Mouse (Mus musculus) liver, postnatal 0 days (tissue): ENCODE results near the gene Ankrd55. TPM values are rescaled to one million over a fixed set of nuclear protein-coding genes. Genes with fewer than 3 reads are reported as not detected.

Experiments used
- ATAC-seq: fragments of 200-750 bp; cut with Nextera tagmentation; 2 replicates; pipeline ENCODE4 v1.8.0; 2017; ENCODE audit warnings: mild to moderate bottlenecking, moderate library complexity
- DNase-seq: peaks from one replicate; pipeline ENCODE4 v3.0.0-alpha.2; 2016
- H3K27ac ChIP-seq: fragments of 300-500 bp; sonication (generic); 2 replicates; pipeline ENCODE4 v1.5.1; 2014; ENCODE audit warnings: antibody characterized with exemption, moderate library complexity, mild to moderate bottlenecking, low read depth
- H3K27me3 ChIP-seq: fragments of 300-500 bp; sonication (generic); 2 replicates; pipeline ENCODE4 v1.6.1; 2014; ENCODE audit warnings: low read length, control low read depth, mixed read lengths; ENCODE audit not compliant: insufficient read depth
- H3K36me3 ChIP-seq: fragments of 300-500 bp; sonication (generic); replicated peaks from 2 replicates; pipeline ENCODE4 v1.6.1; 2014; ENCODE audit warnings: mild to moderate bottlenecking, control low read depth, low read length, moderate library complexity, mixed read lengths; ENCODE audit not compliant: insufficient read depth
- H3K4me1 ChIP-seq: fragments of 300-500 bp; sonication (generic); 2 replicates; pipeline ENCODE4 v1.6.1; 2014; ENCODE audit warnings: antibody characterized with exemption, mild to moderate bottlenecking, control low read depth; ENCODE audit not compliant: insufficient read depth
- H3K4me2 ChIP-seq: fragments of 300-500 bp; sonication (generic); 2 replicates; pipeline ENCODE4 v1.6.1; 2014; ENCODE audit warnings: low read depth, mild to moderate bottlenecking, low read length, moderate library complexity, mixed read lengths
- H3K4me3 ChIP-seq: fragments of 300-500 bp; sonication (generic); 2 replicates; pipeline ENCODE4 v1.5.1; 2014; ENCODE audit warnings: low read depth, low read length
- H3K9ac ChIP-seq: fragments of 300-500 bp; sonication (generic); replicated peaks from 2 replicates; pipeline ENCODE4 v1.6.1; 2014; ENCODE audit warnings: mild to moderate bottlenecking, moderate library complexity
- H3K9me3 ChIP-seq: fragments of 300-500 bp; sonication (generic); 2 replicates; pipeline ENCODE4 v1.6.1; 2016; ENCODE audit warnings: mild to moderate bottlenecking, control low read depth, low read length, mixed read lengths
- CTCF ChIP-seq: sonication (generic); IDR thresholded peaks from 2 replicates; pipeline ENCODE4 v1.5.1; 2016; ENCODE audit warnings: antibody characterized with exemption, low read depth
- EP300 ChIP-seq: IDR thresholded peaks from 2 replicates; pipeline ENCODE4 v1.6.1; 2016; ENCODE audit warnings: antibody characterized with exemption, low read depth, mild to moderate bottlenecking
- WGBS: fragments of 180-500 bp; shearing (Covaris S2); extraction: QIAGEN DNeasy Blood & Tissue Kit; methylation state at CpG from one replicate; pipeline ENCODE4 v1.1.7; 2014; ENCODE audit not compliant: insufficient replicate concordance; 5-methylcytosine and 5-hydroxymethylcytosine counted together
- polyA plus RNA-seq: library from polyadenylated mRNA; unstranded; fragments of >200 nt; fragmentation: Nextera tagmentation; extraction: Ambion mirVana; gene quantifications from 2 replicates; pipeline ENCODE4 v1.2.1, GENCODE M21; 2015

The Ankrd55 gene
- polyA plus RNA-seq, 1 experiment from 2014 or later: 1.3 TPM

DNA sequence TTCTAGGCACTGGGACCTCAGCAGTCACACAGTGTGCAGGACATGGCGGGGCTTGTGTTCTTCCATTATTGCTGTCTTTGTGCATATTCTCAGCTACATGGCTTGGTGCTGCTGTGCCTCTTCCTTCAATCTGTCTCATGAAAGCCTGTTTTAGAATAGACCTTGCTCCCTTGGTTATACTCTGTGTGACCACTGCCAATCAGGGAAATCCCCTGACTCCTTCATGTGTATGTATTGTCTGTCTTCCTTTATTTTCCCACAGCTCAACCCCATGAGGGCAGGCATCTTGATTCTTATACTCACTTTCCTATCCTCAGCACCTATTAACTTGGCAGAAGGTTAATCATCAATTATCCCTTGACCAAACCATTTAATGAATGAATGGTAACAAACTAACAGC is 60.0 kb downstream of the Ankrd55 start:
- Histone ChIP-seq H3K27ac (no peak overlapping the region), H3K4me2 (no peak overlapping the region), H3K9ac (no peak overlapping the region), H3K4me1 (no peaks in the 10 kb centered on the region), H3K36me3 (no peaks in the 10 kb centered on the region), H3K4me3 (no peak overlapping the region), H3K27me3 (no peaks in the 10 kb centered on the region), H3K9me3 (no peaks in the 10 kb centered on the region)
- TF ChIP-seq CTCF (no peak), EP300 (no peak)
- ATAC-seq (no peak), DNase-seq (no peak)
- 88% methylated on average over 1 of the region's 1 CpGs for WGBS

DNA sequence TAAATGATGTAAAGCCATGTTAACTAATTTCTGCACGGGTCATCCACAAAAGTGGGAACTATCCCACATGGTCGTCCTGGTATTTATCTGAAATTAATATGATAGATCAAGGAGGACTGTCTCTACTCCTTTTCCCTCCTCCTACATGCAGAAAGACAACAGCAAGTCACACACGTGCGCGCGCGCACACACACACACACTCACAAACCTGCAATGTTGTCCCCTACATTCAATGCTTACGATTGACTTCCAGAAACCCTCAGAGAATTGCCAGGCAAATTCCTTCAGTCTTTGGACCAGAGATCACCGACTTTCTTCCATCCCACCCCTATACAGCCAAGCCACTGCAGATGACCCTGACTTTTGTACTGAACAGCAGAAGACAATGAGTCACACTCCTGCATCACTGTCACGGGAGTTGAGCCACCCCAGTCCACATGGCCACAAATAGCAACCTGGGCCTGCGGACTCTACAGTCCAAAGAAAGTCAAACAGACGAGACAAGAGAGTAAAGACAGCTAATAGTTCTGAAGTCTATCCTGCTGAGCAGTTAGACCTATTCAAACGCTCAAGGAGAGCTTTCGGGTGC is 60.7 kb downstream of the Ankrd55 start:
- ATAC-seq (no peak), DNase-seq (no peak)
- no peak overlapping the region for H3K27ac ChIP-seq
- no peak overlapping the region for H3K4me2 ChIP-seq
- no peaks in the 10 kb centered on the region for H3K9me3 ChIP-seq
- H3K4me3 ChIP-seq: no peak overlapping the region
- no peaks in the 10 kb centered on the region for H3K4me1 ChIP-seq
- no peak overlapping the region for H3K9ac ChIP-seq
- no peaks in the 10 kb centered on the region for H3K27me3 ChIP-seq
- 83% methylated on average over 14 of the region's 14 CpGs for WGBS
- TF ChIP-seq EP300 (no peak), CTCF (no peak)
- H3K36me3 ChIP-seq: no peaks in the 10 kb centered on the region

DNA sequence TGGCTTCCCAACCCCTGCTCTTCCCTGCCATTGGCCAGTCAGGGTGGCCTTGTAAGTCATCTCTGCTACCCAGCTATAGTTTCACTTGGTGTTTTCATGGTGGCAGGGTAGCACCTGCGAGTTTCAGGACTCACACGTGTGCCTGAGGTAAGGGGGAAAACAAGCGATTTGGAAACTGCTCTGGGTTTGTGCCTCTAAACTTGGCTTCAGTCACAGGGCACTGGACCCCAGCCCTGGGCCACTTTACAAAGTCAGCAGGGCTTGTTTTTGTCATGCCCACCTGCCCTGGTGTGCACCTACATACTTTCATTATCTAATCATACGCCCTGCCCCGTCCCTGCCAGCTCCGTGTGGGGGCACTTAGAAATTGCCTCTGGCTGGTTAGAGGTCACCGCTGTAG is 61.2 kb downstream of the Ankrd55 start:
- 81% methylated on average over 7 of the region's 7 CpGs for WGBS
- Histone ChIP-seq H3K9me3 (no peaks in the 10 kb centered on the region), H3K9ac (no peak overlapping the region), H3K4me3 (no peak overlapping the region), H3K4me1 (no peaks in the 10 kb centered on the region), H3K36me3 (no peaks in the 10 kb centered on the region), H3K27me3 (no peaks in the 10 kb centered on the region), H3K27ac (no peak overlapping the region), H3K4me2 (no peak overlapping the region)
- ATAC-seq: no peak
- TF ChIP-seq EP300: no peak
- no peak for DNase-seq

DNA sequence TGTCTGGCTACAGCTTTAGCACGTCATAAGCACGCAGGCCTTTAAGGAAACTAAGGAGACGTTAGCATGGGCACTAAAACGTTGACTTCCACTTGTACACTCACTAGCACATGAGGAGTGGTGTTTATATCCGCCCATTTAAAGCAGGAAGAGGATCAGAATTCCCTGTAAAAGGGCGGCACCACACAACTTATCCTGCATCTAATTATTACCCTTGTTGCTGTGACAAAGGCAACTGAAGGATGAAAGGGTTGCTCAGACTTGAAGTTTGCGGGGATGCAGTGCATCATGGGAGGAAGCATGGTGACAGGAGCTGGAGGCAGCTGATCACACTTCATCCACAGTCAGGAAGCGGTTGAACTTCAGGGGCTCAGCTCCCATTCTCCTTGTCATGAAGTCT is 63.7 kb downstream of the Ankrd55 start:
- Histone ChIP-seq H3K27ac (no peak overlapping the region), H3K4me2 (no peak overlapping the region), H3K9me3 (no peaks in the 10 kb centered on the region), H3K4me1 (no peaks in the 10 kb centered on the region), H3K9ac (no peak overlapping the region), H3K4me3 (no peak overlapping the region), H3K27me3 (no peaks in the 10 kb centered on the region), H3K36me3 (no peaks in the 10 kb centered on the region)
- 68% methylated on average over 8 of the region's 8 CpGs for WGBS
- no peak for ATAC-seq
- DNase-seq: no peak
- TF ChIP-seq CTCF: no peak

DNA sequence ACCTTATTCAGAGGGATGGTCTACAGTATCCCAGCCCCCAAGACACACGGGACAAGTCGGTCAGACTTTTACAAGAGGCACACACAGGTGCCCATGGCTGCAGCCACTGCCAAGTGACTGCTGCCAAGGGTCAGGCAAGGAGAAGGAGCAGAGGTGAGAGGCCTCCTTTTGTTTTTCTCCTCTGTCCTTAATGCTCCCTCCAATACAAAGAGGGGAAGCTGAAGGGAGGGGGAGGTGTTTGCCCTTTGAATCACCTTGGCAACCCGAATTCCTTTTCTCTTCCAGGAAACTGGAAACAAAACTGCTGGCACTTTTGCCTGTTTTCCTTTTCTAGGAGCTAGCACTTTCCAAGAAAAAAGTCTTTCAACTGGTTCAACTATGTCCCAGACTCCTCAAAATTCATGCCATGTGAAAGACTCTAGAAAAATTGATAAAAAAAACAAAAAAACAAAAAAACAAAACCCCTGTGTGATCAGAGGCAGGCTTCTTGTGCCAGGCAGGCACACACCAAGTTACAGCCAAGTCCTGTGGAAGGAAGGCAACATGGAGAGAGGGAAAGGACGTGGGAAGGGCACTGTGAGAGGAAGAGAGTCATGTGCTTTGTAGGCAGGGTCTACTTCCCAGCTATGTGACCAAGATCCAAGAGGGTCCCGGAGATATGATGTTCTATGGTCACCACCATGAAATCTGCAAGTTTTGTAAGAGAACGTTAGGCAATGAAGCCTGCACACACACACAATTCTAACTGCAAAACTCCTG is 66.0 kb downstream of the Ankrd55 start:
- H3K36me3 ChIP-seq: no peaks in the 10 kb centered on the region
- H3K9me3 ChIP-seq: no peaks in the 10 kb centered on the region
- H3K27ac ChIP-seq: no peak overlapping the region
- no peaks in the 10 kb centered on the region for H3K27me3 ChIP-seq
- no peak for ATAC-seq
- H3K4me3 ChIP-seq: no peak overlapping the region
- no peaks in the 10 kb centered on the region for H3K4me1 ChIP-seq
- H3K9ac ChIP-seq: no peak overlapping the region
- WGBS: 38% methylated on average over 6 of the region's 6 CpGs
- TF ChIP-seq EP300 (no peak), CTCF (no peak)
- H3K4me2 ChIP-seq: no peak overlapping the region
- DNase-seq: no peak

DNA sequence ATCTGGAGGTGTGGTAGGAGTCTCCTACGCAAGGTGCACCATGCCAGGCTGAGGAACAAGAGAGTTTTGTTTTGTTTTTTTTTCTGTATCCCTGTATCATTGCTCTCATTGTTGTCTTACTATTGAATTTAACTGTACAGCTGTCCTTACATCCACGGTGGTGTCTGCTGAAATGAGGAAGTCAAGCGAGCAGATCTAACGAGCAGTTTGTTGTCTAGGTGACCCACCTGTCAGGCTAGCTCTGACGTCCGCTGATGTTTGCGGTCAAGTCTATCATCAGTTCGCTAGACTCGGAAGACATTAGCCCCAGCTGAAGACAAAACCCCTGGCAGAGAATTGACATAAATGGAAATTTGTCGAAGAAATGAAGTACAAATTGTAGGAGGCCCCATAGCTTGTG is 66.7 kb downstream of the Ankrd55 start:
- no peaks in the 10 kb centered on the region for H3K27me3 ChIP-seq
- no peak overlapping the region for H3K4me2 ChIP-seq
- H3K4me3 ChIP-seq: no peak overlapping the region
- H3K4me1 ChIP-seq: no peaks in the 10 kb centered on the region
- DNase-seq: no peak
- WGBS: 34% methylated on average over 10 of the region's 10 CpGs
- H3K36me3 ChIP-seq: no peaks in the 10 kb centered on the region
- no peak overlapping the region for H3K27ac ChIP-seq
- H3K9me3 ChIP-seq: no peaks in the 10 kb centered on the region
- TF ChIP-seq CTCF (no peak), EP300 (no peak)
- ATAC-seq: 0 out of 2 replicates have a peak, but pooled peaks have one; percentile 13
- no peak overlapping the region for H3K9ac ChIP-seq
